Mouse (Mus musculus): ENCODE results near the gene Mtif3. TPM values are rescaled to one million over a fixed set of nuclear protein-coding genes. Genes with fewer than 3 reads are reported as not detected.

Mtif3 gene
- polyA plus RNA-seq, 1 experiment from 2014 or later, result 28.5 TPM

- no peak for ATAC-seq (ENCODE audit: low FRiP score)
- Histone ChIP-seq H3K36me3 (replicated peaks; ENCODE audit: control insufficient read depth, insufficient read depth) (no peaks in the 10 kb centered on the region), H3K4me3 (replicated peaks; ENCODE audit: low read length) (no peak overlapping the region), H3K4me2 (replicated peaks) (no peak overlapping the region), H3K27ac (no peak overlapping the region), H3K4me1 (replicated peaks; ENCODE audit: control insufficient read depth, insufficient read depth, low read length) (peaks cover 4% of the 10 kb centered on the region), H3K9ac (no peak overlapping the region; the same call in 1 of the 2 replicates), H3K9me3 (ENCODE audit: control insufficient read depth, low read length) (no peaks in the 10 kb centered on the region), H3K27me3 (ENCODE audit: control insufficient read depth, insufficient read depth, low read length) (no peaks in the 10 kb centered on the region)
- no peak for DNase-seq (ENCODE audit: low spot score)
- 17% methylated on average over 13 of the region's 13 CpGs for WGBS
Observed at GRCm38 (mm10) chr5:146968695-146969393, 5.2 kb upstream of the Mtif3 start.

- no peaks in the 10 kb centered on the region for H3K9me3 ChIP-seq (ENCODE audit: control insufficient read depth, low read length)
- peak overlapping the region; percentile 71 for H3K4me2 ChIP-seq (replicated peaks)
- DNase-seq (ENCODE audit: low spot score) (no peak), ATAC-seq (ENCODE audit: low FRiP score) (0 out of 2 replicates have a peak, but pooled peaks have one; percentile 32)
- peak overlapping the region; percentile 55 for H3K9ac ChIP-seq
- WGBS, result 50% methylated on average over 8 of the region's 8 CpGs
- H3K36me3 ChIP-seq (replicated peaks; ENCODE audit: control insufficient read depth, insufficient read depth), result peaks cover 8% of the 10 kb centered on the region; the same call in 1 of the 2 replicates
- no peaks in the 10 kb centered on the region for H3K27me3 ChIP-seq (ENCODE audit: control insufficient read depth, insufficient read depth, low read length)
- H3K27ac ChIP-seq, result no peak overlapping the region
- H3K4me1 ChIP-seq (replicated peaks; ENCODE audit: control insufficient read depth, insufficient read depth, low read length), result peaks cover 11% of the 10 kb centered on the region
- peak overlapping the region; percentile 54 for H3K4me3 ChIP-seq (replicated peaks; ENCODE audit: low read length)
Observed at GRCm38 (mm10) chr5:146963937-146964278, 308 bp upstream of the Mtif3 start.

DNA sequence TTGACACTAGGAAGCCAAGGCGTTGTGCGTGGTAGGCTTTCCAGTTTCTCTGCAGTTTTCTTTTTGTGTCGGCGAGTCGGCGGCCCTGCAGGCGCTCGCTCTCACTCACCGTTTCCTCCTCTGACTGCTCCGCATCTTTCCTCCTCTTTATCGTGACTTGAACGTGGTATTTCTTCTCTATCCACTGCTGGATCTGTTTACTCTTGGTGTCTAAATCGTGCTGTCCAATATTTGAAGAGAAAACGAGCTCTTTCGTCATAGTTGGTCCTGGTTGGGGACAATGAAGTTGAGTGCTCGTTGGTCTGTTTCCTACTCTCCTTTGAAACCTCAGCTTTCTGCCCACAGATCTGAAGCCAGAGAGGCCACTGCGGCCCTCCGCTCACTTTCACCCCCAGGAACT is 6.9 kb downstream of the Mtif3 start:
- DNase-seq (ENCODE audit: low spot score) (no peak), ATAC-seq (ENCODE audit: low FRiP score) (no peak)
- no peak overlapping the region for H3K4me3 ChIP-seq (replicated peaks; ENCODE audit: low read length)
- no peak overlapping the region for H3K9ac ChIP-seq
- H3K27me3 ChIP-seq (ENCODE audit: control insufficient read depth, insufficient read depth, low read length), result no peaks in the 10 kb centered on the region
- no peak overlapping the region for H3K4me2 ChIP-seq (replicated peaks)
- H3K9me3 ChIP-seq (ENCODE audit: control insufficient read depth, low read length), result no peaks in the 10 kb centered on the region
- no peak overlapping the region for H3K27ac ChIP-seq
- H3K4me1 ChIP-seq (replicated peaks; ENCODE audit: control insufficient read depth, insufficient read depth, low read length), result no peaks in the 10 kb centered on the region
- 95% methylated on average over 18 of the region's 18 CpGs for WGBS
- H3K36me3 ChIP-seq (replicated peaks; ENCODE audit: control insufficient read depth, insufficient read depth), result peaks cover 78% of the 10 kb centered on the region

GRCm38 (mm10) chr5:146955651-146956050 is 7.9 kb downstream of the Mtif3 start:
- Histone ChIP-seq H3K9ac (no peak overlapping the region), H3K4me2 (replicated peaks) (no peak overlapping the region), H3K4me3 (replicated peaks; ENCODE audit: low read length) (no peak overlapping the region), H3K27ac (no peak overlapping the region), H3K27me3 (ENCODE audit: control insufficient read depth, insufficient read depth, low read length) (no peaks in the 10 kb centered on the region), H3K9me3 (ENCODE audit: control insufficient read depth, low read length) (no peaks in the 10 kb centered on the region), H3K4me1 (replicated peaks; ENCODE audit: control insufficient read depth, insufficient read depth, low read length) (no peaks in the 10 kb centered on the region), H3K36me3 (replicated peaks; ENCODE audit: control insufficient read depth, insufficient read depth) (peaks cover 88% of the 10 kb centered on the region)
- DNase-seq (ENCODE audit: low spot score) (no peak), ATAC-seq (ENCODE audit: low FRiP score) (no peak)
- 89% methylated on average over 5 of the region's 5 CpGs for WGBS

- WGBS, result 89% methylated on average over 7 of the region's 7 CpGs
- Histone ChIP-seq H3K4me2 (replicated peaks) (no peak overlapping the region), H3K9me3 (ENCODE audit: control insufficient read depth, low read length) (no peaks in the 10 kb centered on the region), H3K27me3 (ENCODE audit: control insufficient read depth, insufficient read depth, low read length) (no peaks in the 10 kb centered on the region), H3K9ac (no peak overlapping the region), H3K27ac (no peak overlapping the region), H3K4me3 (replicated peaks; ENCODE audit: low read length) (no peak overlapping the region), H3K36me3 (replicated peaks; ENCODE audit: control insufficient read depth, insufficient read depth) (peaks cover 87% of the 10 kb centered on the region), H3K4me1 (replicated peaks; ENCODE audit: control insufficient read depth, insufficient read depth, low read length) (peaks cover 2% of the 10 kb centered on the region; the same call in 1 of the 2 replicates)
- ATAC-seq (ENCODE audit: low FRiP score) (no peak), DNase-seq (ENCODE audit: low spot score) (no peak)
Observed at GRCm38 (mm10) chr5:146954576-146954975, 9.0 kb downstream of the Mtif3 start.

DNA sequence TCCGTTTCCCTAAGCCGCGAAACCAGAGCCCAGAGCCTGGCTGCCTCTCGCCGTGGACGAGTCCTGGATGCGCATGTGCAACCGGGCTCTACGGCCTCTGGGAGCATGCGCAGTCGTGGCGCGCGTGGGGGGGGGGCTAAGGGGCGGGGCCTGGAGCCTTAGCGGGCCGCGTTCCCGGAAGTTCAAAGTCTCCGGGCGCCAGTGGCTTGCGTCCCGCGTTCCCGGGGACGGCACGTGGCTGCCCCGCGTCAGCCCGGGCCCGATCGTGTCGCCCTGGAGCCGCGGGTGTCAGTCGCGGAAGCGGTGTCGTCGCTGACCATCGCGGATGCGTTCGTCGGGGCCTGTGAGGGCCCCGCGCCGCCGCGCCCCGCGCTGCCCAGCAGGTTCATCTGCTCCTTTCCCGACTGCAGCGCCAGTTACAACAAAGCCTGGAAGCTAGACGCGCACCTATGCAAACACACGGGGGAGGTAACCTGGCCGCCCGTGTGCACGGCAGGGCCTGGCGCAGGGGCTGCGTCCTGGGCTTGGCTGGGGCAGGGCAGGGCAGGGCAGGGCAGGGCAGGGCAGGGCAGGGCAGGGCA is 15.0 kb downstream of the Mtif3 start, which contains the start of gene Gtf3a:
Gtf3a (plus strand) TSS at position 150 of the 581 bp plus-strand sequence.
- no peaks in the 10 kb centered on the region for H3K27me3 ChIP-seq (ENCODE audit: control insufficient read depth, insufficient read depth, low read length)
- ATAC-seq (ENCODE audit: low FRiP score), result peak; percentile 91
- H3K4me1 ChIP-seq (replicated peaks; ENCODE audit: control insufficient read depth, insufficient read depth, low read length), result peaks cover 8% of the 10 kb centered on the region
- H3K4me3 ChIP-seq (replicated peaks; ENCODE audit: low read length), result peak within 1 kb of the TSS; percentile 51
- peak within 1 kb of the TSS; percentile 88 for H3K4me2 ChIP-seq (replicated peaks)
- peak; percentile 95 for DNase-seq (ENCODE audit: low spot score)
- peak within 1 kb of the TSS; percentile 80 for H3K9ac ChIP-seq
- H3K9me3 ChIP-seq (ENCODE audit: control insufficient read depth, low read length), result no peaks in the 10 kb centered on the region
- WGBS, result 0% methylated on average over 58 of the region's 62 CpGs
- peaks cover 32% of the 10 kb centered on the region for H3K36me3 ChIP-seq (replicated peaks; ENCODE audit: control insufficient read depth, insufficient read depth)
- H3K27ac ChIP-seq, result peak within 1 kb of the TSS; percentile 79

GRCm38 (mm10) chr5:146948041-146948507 is 15.5 kb downstream of the Mtif3 start:
- no peaks in the 10 kb centered on the region for H3K27me3 ChIP-seq (ENCODE audit: control insufficient read depth, insufficient read depth, low read length)
- peak overlapping the region; percentile 88 for H3K4me2 ChIP-seq (replicated peaks)
- peak overlapping the region; percentile 79 for H3K27ac ChIP-seq
- no peaks in the 10 kb centered on the region for H3K9me3 ChIP-seq (ENCODE audit: control insufficient read depth, low read length)
- peaks cover 8% of the 10 kb centered on the region for H3K4me1 ChIP-seq (replicated peaks; ENCODE audit: control insufficient read depth, insufficient read depth, low read length)
- ATAC-seq (ENCODE audit: low FRiP score) (no peak), DNase-seq (ENCODE audit: low spot score) (no peak)
- peak overlapping the region; percentile 80 for H3K9ac ChIP-seq
- WGBS, result 32% methylated on average over 10 of the region's 10 CpGs
- H3K36me3 ChIP-seq (replicated peaks; ENCODE audit: control insufficient read depth, insufficient read depth), result peaks cover 27% of the 10 kb centered on the region
- H3K4me3 ChIP-seq (replicated peaks; ENCODE audit: low read length), result peak overlapping the region; percentile 51

DNA sequence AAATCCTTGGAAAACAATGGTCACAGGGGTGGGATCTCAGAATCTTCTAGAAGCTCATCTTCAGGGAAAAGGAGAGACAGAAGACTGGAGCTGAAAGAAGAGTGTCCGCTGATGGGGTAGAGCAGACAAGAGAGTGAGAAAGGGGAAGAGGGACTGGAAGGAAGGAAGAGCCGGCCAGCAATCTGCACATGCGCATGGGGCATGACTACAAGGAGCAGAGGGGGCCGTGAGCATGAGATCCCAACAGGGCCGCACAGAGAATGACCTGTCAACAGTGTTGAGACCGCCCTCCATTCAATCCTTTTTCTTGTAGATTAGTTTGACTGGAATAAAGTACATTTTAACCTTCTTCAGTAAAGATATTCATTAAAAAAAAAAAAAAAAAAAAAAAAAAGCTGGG is 16.1 kb downstream of the Mtif3 start:
- no peak for DNase-seq (ENCODE audit: low spot score)
- Histone ChIP-seq H3K4me1 (replicated peaks; ENCODE audit: control insufficient read depth, insufficient read depth, low read length) (peaks cover 8% of the 10 kb centered on the region), H3K9ac (no peak overlapping the region), H3K4me3 (replicated peaks; ENCODE audit: low read length) (no peak overlapping the region), H3K9me3 (ENCODE audit: control insufficient read depth, low read length) (no peaks in the 10 kb centered on the region), H3K27ac (no peak overlapping the region), H3K27me3 (ENCODE audit: control insufficient read depth, insufficient read depth, low read length) (no peaks in the 10 kb centered on the region), H3K36me3 (replicated peaks; ENCODE audit: control insufficient read depth, insufficient read depth) (peaks cover 21% of the 10 kb centered on the region), H3K4me2 (replicated peaks) (no peak overlapping the region)
- WGBS, result 94% methylated on average over 6 of the region's 6 CpGs
- ATAC-seq (ENCODE audit: low FRiP score), result no peak

DNA sequence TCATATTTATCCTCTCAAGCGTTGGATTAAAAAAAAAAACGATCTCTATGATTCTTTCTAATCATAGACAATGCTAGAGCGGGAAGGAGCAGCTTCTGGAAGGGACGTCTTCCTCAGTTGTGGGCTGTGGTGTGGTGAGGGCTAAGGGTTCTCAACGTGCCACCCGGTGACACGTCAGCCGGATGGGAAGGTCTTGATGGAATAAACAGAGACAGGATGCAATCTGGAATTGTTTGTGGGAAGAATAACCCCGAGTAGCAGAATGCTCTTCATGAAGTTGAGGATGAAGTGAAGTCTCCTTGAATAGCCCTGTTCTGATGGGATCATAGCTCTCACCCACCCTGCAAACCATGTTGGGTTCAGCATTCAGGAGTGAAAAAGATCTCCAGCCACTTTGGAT is 16.9 kb downstream of the Mtif3 start:
- Histone ChIP-seq H3K4me2 (replicated peaks) (no peak overlapping the region), H3K36me3 (replicated peaks; ENCODE audit: control insufficient read depth, insufficient read depth) (peaks cover 13% of the 10 kb centered on the region), H3K4me3 (replicated peaks; ENCODE audit: low read length) (no peak overlapping the region), H3K9me3 (ENCODE audit: control insufficient read depth, low read length) (no peaks in the 10 kb centered on the region), H3K27me3 (ENCODE audit: control insufficient read depth, insufficient read depth, low read length) (no peaks in the 10 kb centered on the region), H3K27ac (no peak overlapping the region), H3K9ac (no peak overlapping the region), H3K4me1 (replicated peaks; ENCODE audit: control insufficient read depth, insufficient read depth, low read length) (peaks cover 8% of the 10 kb centered on the region)
- DNase-seq (ENCODE audit: low spot score), result no peak
- ATAC-seq (ENCODE audit: low FRiP score), result no peak
- 89% methylated on average over 9 of the region's 9 CpGs for WGBS
